Mouse (Mus musculus): Measurements from ENCODE around the gene Vmn1r177. TPM values are rescaled to one million over a fixed set of nuclear protein-coding genes. Genes with fewer than 3 reads are reported as not detected.

Gene Vmn1r177
- not detected in 2 replicates for polyA plus RNA-seq (2012; rRNA removed)

GRCm38 (mm10) chr7:23866349-23866748 is at the start of gene Vmn1r177:
Vmn1r177 (minus strand) TSS chr7:23866449.

DNA sequence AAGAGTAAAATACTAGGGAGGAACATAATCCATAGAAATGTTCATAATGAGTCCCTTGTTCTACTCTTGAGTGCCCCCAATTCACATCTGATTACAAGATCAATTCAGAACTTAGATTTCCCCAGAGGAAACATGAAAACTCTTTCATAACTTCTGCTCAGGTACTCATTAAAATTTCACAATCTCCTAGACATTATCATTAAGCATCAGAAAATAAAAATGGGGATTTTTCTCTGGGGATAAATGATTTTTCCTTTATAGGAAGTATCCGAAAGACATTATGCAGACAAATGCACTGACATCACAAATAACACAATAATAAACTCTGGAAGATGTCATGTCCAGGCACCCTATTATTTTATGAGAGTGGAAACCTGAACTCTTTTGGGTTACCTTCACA is 25.5 kb upstream of the Vmn1r177 start, which contains the start of gene Vmn1r178:
Gene Vmn1r178 (plus strand): TSS at position 301 of the 400 bp plus-strand sequence.

GRCm38 (mm10) chr7:23837272-23837671 is 29.0 kb downstream of the Vmn1r177 start, which contains the start of gene Vmn1r176:
Vmn1r176 (minus strand) TSS chr7:23837372.

Other genes with a start within 250 kb of the Vmn1r177 start
- not detected in 2 replicates for gene Vmn1r171, start 235.7 kb downstream of the Vmn1r177 start, polyA plus RNA-seq (2012; rRNA removed)
- not detected in 2 replicates for gene Vmn1r172, start 208.1 kb downstream of the Vmn1r177 start, polyA plus RNA-seq (2012; rRNA removed)
- not detected in 2 replicates for gene Vmn1r173, start 165.7 kb downstream of the Vmn1r177 start, polyA plus RNA-seq (2012; rRNA removed)
- not detected in 2 replicates for gene Vmn1r174, start 114.2 kb downstream of the Vmn1r177 start, polyA plus RNA-seq (2012; rRNA removed)
- gene Vmn1r175, start 55.8 kb downstream of the Vmn1r177 start, polyA plus RNA-seq (2012; rRNA removed): not detected in 2 replicates
- not detected in 2 replicates for gene Vmn1r176, start 29.1 kb downstream of the Vmn1r177 start, polyA plus RNA-seq (2012; rRNA removed)
- not detected in 2 replicates for gene Vmn1r178, start 25.6 kb upstream of the Vmn1r177 start, polyA plus RNA-seq (2012; rRNA removed)
- not detected in 2 replicates for gene Vmn1r179, start 60.5 kb upstream of the Vmn1r177 start, polyA plus RNA-seq (2012; rRNA removed)
- not detected in 2 replicates for gene Vmn1r180, start 84.2 kb upstream of the Vmn1r177 start, polyA plus RNA-seq (2012; rRNA removed)
- gene Vmn1r181, start 108.2 kb upstream of the Vmn1r177 start, polyA plus RNA-seq (2012; rRNA removed): not detected in 2 replicates
- not detected in 2 replicates for gene V1rd19, start 135.2 kb upstream of the Vmn1r177 start, polyA plus RNA-seq (2012; rRNA removed)
- not detected in 2 replicates for gene Vmn1r183, start 186.8 kb upstream of the Vmn1r177 start, polyA plus RNA-seq (2012; rRNA removed)
- 8.2 and 9.9 TPM in 2 replicates for gene Zfp180, start 215.5 kb upstream of the Vmn1r177 start, polyA plus RNA-seq (2012; rRNA removed)
- 0.88 and 1.3 TPM in 2 replicates for gene Zfp112, start 245.9 kb upstream of the Vmn1r177 start, polyA plus RNA-seq (2012; rRNA removed)

Measured in colon, adult 2 months (tissue).